Mouse (Mus musculus) kidney, adult 2 months (tissue): ENCODE data around the gene Clcn5.

Experiments used
- CTCF ChIP-seq: fragments of 200-500 bp; conservative IDR thresholded peaks from 2 replicates; pipeline ENCODE4 v1.5.1; 2011; ENCODE audit warnings: low read depth, mild to moderate bottlenecking, control low read depth, low read length, moderate library complexity, mixed read lengths; ENCODE audit not compliant: insufficient read depth, insufficient read length
- POLR2A ChIP-seq: fragments of 200-500 bp; IDR thresholded peaks from one replicate; pipeline ENCODE4 v1.6.1; 2011; ENCODE audit warnings: low read depth, low read length, control low read depth

DNA sequence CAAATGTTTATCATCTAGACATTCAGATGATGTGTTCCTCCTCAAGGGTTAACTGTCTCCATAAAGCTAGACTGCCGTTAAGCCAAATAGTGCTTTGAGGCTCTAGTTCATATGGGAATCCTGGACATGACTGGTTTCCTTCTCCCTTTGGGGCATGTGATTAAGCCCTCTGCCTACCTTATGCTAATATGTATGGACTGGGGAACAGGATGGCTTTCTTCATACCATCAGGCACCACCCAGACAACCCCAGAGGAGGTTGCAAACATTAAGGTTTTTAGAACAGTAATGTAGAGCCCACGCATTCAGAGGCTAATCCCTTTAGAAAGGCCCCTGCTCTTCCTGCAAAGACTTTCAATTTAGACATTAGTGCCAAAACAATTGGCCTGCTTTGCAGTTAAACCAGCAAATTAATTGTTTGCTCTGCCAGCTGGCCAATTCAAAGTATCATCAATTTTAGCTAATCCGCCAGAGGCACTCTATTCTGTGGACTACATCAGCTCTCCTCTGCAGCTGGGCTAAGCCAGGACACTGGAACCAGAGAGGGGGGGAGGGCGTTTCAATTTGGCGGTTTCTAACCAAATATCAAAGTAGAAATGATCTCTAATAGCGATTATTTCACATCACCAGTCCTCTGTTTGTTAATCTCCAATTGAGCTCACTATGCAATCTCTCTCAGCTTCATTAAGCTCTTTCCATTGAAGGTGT, 163.0 kb downstream of the Clcn5 start:
- TF ChIP-seq CTCF: no peak
- no peak for TF ChIP-seq POLR2A
